Mouse (Mus musculus) inflammation-experienced regulatory T-cells, adult 6 months (primary cell): ENCODE data around the gene Gm49673. TPM values are rescaled to one million over a fixed set of nuclear protein-coding genes. Genes with fewer than 3 reads are reported as not detected.
"Not testable (repeated sequence)": the region's sequence is repeated elsewhere in the genome, so short reads cannot be mapped to it uniquely, and the experiment has no call there.

Source experiments
- ATAC-seq: one replicate; pipeline ENCODE4 v1.8.0; 2017
- polyA plus RNA-seq, 3 experiments: library from polyadenylated mRNA; unstranded; fragments of 100-300 nt; shearing (Covaris generic); gene quantifications; one replicate each; pipeline ENCODE4 v1.2.1; 2017

The Gm49673 gene
- polyA plus RNA-seq = under 1 TPM in 1 of 3 experiments, not detected in 2; 0.26 TPM

DNA sequence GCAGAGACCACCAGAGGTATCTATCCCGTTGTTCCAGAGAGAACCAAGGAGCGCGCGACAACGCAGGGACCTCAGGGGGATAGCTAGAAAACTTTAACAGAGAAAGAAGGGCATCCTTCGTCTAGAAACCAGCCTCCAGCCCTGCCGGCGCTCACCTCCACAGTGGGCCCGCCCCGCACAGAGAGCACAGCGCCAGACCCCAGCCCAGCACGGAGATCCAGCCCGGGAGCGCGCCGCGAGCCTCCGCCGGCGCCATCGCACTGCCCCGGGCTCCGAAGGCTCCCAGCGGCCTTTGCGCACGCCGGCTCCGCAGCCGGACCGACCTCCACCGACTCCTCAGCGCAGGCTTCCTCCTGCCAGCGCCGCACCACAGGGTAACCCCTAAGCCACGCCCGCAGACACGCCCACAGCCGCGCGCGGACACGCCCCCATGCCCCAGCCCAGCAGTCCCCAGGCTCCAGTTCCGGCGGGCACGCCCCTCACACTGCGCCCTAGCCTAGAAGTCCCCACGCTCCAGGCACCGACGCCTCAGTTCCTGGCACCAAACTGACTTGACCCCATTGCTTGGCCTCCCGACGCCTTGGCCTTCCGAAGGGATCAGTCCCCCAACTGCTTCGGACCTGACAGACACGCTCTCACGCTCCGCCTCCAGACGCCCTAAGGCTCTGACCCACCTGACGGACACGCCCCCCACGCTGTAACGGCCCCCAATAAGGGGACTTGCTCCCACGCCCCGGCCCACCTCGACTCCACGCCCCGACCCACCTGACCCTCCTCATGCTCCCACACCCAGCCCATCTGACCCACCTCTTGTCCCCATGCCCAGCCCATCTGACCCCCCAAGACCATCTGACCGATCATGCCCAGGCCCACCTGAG is at the start of gene Gm49673, which contains the start of gene Rnaset2a:
Gene Gm49673, minus strand, starts transcription at position 350 of the 878 bp plus-strand sequence.
Gene Rnaset2a, minus strand, starts transcription at position 659 of the 878 bp plus-strand sequence.
- ATAC-seq = peak; percentile 96

DNA sequence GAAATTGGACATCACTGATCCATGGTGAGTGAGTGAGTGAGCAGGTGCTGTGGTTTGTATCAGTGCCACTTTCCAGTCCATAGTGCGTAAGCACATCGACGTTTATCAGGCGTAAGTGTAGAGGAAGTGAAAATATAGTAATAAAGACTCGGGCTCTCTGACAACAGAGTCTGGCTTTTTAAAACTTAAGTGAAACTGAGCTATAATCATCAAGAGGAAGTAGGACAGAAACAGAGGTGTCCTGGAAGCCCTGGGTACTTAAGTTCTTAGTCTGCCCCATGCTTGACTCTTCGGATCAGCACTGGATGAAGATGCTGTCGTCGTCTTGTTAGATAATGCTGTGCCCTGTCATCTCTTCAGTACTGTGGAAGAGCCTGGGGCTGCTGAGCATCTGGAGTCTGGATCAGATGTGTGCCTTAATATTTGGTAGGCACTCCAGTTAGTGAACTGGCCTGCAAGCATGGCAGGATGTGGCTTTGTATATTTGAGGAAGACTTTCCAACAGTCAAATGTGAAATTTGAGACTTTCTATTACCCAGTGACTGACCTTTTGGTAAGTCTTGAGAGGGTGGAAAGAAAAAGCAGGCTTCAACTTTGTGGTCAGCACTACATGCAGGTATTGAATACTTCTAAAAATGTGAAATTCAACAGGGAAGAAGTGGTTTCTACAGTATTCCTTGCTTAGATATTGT is 48.2 kb upstream of the Gm49673 start:
- peak; percentile 73 for ATAC-seq

DNA sequence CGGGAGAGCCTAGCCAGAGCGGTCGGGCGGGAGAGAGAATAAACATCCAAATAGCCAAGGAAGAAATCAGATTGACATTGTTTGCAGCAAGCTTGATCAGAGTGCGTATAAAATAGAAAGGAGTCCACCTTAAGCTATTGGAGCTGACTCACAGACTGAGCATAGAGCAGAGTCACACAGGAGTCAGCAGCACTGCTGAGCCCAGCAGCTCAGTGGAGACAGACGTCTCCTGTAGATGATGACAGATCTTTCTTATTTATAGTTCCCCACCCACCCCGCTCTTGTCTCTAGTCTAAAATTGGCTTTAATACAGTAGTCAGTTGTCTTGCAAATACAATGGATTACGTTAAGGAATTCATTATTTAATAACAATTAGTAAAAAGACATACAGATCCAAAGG is 46.1 kb upstream of the Gm49673 start:
- ATAC-seq = no peak

DNA sequence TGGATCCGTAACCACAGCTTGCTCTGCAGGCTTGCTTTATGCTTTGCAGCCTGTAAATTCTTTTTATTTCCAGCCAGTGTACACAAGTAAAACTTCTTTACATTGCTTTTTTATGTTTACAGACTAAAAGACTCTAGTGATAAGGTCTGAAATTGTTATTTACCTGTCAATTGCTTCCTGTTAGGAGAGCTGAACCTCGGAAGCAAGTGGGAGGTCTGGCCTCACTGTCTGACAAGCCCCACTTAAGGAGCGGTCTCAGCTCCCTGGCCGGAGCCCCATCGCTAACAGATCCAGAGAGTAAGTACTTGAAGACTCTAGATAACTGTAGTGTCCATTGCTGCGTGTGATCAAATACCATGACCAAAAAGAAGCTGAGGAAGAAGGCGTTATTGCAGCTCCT is 36.6 kb upstream of the Gm49673 start:
- ATAC-seq = no peak

DNA sequence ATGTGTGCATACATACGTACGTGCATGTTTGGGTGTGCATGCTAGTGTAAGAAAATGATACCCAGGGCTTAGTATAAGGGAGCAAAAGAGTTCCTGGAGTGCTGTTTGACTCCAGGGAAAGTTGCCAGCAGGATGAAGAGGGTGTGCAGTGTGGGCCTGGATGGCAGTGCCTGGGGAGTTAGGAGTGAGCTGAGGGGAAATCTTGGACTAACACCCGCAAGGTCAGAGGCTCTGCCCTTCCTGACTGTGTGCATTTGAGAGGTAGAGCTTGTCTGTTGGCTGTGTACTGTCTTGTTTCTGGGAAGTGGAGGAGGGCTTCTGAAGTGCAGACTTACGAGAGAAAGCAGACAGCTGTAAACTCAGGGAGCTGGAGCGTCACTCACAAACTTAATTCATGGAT is 36.2 kb upstream of the Gm49673 start:
- ATAC-seq = no peak

DNA sequence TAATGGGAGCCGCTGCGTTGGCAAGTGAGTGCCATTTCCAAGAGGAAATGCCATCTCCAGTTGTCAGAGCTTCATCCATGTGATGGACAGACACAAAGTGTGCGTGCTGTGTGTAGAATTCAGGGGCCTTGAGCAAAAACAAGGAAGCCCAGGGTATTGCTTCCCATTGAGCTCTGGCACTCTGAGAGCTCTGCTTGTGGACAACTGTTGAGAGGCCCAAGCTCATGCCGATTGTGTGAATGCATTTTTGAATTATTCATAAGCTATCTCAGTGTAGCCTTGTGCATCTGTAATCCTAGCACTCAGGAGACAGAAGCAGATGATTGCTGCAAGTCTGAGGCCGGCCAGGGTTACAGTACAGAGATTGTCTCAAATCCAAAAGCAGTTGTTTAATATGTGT is 29.5 kb upstream of the Gm49673 start:
- ATAC-seq = no peak

DNA sequence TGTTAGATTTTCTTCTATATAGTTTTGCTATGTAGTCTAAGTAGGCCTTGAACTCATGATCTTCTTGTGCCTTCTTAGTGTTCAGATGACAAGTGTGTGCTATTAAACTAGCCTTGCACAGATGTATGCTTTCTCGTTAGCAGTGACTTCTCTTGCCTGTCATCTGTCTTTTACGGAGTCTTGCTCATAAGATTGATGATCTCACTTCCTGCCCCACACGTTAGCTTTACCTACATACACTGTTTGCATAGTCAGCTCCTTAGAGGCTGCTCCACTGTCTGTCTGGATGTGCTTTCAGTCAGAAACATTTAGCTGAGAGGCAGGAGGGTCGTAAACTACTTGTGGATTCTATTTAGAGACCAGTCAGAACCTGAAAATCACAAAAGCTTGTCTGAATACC is 23.5 kb upstream of the Gm49673 start:
- ATAC-seq = peak; percentile 87

DNA sequence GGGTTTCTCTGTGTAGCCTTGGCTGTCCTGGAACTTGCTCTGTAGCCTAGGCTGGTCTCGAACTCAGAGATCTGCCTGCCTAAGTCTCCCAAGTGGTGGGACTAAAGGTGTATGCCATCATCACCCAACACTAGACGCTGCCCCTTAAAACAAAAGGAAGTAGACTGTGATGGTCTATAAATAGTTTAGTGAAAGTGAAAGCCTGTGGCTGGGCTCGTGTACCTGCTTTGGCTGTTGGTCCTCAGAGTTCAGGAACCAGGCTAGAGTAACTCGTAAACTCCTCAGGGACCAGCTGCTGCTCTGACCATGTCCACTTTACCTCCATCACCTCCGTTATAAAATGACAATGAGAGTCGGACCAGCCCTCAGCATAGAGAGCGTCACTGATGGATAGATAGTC is 22.7 kb upstream of the Gm49673 start:
- peak; percentile 18 for ATAC-seq

DNA sequence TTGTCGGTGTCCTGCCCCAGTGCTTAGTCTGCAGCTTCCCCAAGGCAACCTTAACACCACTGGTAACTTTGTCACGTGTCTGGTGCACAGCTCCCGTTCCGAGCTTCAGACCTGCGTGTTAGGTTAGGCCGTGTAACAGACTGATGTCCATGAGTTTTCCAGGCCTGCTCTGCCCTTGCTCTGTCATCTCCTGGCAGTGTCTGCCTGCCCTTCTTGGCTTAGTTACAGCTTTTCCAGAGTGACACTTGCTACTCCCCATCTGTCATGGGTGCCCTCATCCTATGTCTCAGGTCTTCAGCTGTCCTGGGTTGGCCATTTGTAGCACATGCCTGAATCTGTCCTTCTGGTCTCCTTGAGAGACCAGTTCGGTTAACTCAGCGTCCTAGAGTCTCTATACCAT is 19.8 kb upstream of the Gm49673 start:
- ATAC-seq = not testable (repeated sequence)

DNA sequence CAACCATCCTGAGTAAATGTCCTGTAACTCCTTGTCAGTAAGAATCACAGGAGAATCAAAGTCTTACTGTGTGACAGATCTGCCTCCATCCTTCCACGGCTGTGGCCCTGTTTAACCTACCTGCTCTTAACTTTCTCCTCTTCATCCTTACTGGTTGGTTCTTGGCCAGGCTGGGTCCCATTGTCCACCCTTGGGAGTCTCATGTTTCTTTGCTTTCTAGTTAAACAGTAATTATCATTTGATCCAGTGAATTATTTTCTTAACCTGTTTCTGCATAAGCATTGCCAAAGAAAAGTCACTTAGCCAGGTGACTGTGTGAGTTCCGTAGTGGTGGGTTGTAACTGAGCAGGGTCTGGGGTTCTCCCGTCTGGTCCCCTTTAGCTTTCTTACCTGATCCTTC is 18.9 kb upstream of the Gm49673 start:
- not testable (repeated sequence) for ATAC-seq

DNA sequence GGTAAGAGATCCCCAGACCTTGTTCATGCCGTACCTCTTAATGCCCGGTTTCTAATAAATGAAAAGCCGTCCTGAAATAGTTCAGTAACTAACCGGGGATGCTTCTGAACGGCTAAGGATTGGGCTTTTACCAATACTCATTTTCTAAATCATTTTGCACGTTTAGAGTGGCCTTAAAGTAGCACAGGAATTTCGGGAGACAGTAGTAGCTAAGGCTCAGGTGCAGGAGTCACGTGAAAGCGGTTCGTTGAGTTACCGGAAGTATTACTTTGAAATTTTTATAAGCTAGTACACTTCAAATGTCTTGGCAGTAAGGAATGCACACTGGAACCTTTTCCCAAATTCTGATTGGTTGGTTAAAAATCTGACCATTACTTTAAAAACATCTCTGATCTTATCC is 18.4 kb upstream of the Gm49673 start:
- ATAC-seq = not testable (repeated sequence)

DNA sequence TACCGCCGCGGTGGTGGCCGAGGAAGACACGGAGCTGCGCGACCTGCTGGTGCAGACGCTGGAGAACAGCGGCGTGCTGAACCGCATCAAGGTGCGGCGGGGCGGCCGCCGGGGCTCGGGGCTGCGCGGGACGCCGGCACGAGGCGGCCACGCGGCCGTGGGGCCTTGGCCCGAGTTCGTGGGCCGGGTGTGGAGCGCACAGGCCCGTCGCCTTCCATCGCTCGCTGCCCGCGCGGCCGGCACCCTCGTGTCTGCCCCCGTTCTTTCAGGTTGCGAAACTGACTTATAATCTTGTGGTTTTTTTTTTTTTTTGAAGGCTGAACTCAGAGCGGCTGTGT is 18.0 kb upstream of the Gm49673 start:
- not testable (repeated sequence) for ATAC-seq

DNA sequence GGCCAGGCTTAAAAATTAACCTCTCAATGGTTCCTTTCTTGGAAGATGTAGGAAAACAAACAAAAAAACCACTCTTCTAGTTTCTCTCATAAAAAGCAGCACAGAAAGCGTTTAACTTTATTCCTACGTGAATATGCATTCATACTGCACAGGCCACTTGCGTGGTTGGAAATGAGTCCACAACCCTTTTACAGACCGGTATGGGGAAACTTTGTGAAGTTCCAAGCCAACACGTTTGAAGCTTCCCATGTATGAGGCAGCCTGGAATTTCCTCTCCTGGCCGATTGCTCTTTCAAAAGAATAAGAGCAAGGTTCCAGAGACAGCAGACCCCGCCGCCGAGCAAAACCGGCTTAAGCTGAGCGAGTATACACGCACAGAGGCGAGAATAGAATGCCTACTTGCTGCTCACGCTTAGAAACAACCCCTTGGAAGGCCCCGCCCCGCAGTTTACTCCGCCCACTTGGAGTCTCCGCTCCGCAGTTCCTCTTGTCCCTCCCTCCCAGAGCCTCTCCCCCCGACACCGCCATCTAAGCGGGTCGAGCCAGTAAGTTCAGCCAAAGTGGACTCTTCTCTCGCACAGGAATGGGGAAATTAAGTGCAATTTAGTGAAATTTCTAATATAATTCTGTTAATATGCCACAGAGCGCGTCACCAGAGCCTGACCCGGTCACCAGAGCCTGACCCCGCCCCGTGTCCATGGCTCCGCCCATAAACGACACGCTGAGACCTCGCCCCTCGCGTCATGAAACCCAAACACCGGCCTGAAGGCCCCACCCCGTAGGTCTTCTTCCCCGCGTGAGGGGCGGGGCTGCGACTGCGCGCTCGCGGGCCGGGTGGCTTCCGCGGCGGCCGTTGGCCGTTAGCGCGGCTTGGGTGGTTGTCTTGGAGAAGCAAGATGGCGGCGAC is 17.4 kb upstream of the Gm49673 start, which contains the start of gene Fgfr1op:
Gene Fgfr1op, plus strand, starts transcription at position 801 of the 907 bp plus-strand sequence.
- peak; percentile 84 for ATAC-seq

DNA sequence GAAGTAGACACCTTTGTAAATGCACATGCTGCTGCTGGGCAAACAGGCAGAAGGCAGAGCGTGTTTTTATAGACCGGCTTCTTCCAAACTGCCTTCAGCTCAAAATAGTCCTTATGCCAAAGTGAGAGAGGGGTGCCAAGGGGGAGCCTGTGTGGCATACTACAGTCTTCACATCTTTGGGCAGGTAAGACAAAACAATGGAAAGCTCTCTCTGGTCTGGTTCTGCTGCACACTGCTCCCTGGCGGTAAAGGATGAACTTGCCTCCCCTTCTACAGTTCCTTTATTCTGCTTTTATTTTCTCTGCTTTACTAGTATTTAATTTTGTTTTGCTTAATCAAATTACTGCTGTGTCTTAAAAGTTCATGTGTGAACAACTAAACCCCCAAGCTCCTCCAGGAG is 13.4 kb upstream of the Gm49673 start:
- peak; percentile 13 for ATAC-seq

DNA sequence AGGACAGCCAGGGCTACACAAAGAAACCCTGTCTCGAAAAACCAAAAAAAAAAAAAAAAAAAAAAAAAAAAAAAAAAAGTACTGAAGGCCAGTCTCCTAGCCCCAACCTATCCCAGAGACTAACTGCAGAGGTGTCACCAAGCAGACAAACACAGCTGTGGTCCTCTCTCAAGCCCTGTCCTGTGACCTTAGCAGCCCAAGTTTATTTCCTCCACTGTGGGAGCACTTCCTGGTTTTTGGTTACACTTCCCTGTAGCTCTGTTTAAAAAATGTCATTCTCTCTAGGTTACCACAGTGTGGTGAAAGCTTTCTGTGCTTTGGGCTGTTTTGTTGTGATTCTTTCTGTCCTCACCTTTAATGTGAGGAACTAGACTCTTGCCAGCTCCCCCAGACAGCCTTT is 11.0 kb upstream of the Gm49673 start:
- not testable (repeated sequence) for ATAC-seq

DNA sequence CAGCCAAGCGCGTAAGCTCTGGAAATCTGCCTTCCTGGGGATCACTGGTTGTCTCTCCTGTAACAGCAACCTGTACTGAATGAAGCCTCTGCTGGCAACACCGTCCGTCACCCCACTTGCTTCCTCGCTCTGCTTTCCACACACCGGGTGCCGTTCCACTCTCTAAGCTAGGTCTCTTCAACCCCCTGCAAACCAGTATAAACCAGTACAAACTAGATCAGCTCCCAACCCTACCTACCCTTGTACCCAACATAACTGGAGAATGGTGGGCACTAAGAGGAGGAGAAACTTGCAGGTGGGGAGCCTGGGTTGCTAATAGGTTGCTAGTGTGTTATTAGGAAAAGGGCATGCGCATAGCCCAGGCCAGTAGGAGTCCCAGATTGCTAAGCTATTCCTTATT is 8.4 kb upstream of the Gm49673 start:
- ATAC-seq = not testable (repeated sequence)

DNA sequence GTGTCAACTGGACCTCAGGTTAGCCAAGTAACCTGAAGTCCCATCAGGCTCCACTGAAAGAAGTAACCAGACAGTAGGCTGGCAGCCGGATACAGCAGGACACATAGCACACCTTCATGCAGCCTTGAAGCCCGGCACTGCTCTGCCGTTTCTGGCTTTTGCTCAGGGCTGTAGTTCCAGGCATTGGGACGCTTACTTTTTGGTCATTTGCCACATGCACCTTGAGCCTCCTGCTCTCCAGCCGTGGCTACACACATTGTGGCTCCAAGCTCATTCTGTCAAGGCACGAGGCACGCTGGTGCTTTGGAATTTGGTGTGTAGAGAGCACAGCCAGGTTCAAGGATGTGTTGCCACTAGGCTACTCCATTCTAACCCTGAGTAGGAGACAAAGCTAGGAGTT is 7.4 kb upstream of the Gm49673 start:
- not testable (repeated sequence) for ATAC-seq

DNA sequence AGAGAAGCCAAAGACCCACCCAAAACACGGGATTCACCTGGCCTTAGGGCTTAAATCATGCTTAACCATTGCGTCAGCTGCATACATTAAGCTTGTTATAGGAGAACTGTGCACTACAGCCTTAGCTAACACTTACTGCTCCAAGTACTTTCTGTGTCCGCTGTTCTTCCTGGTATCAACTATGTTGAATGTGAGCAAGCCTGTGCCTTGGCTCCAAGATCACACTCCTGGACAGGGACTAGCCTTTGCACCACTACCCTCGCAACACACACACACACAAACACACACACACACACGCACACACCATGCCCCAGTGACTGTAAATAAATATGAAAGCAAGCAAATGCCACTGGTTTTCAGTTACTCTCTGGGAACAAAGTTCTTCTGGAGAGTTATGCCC is 657 bp downstream of the Gm49673 start:
- ATAC-seq = not testable (repeated sequence)

DNA sequence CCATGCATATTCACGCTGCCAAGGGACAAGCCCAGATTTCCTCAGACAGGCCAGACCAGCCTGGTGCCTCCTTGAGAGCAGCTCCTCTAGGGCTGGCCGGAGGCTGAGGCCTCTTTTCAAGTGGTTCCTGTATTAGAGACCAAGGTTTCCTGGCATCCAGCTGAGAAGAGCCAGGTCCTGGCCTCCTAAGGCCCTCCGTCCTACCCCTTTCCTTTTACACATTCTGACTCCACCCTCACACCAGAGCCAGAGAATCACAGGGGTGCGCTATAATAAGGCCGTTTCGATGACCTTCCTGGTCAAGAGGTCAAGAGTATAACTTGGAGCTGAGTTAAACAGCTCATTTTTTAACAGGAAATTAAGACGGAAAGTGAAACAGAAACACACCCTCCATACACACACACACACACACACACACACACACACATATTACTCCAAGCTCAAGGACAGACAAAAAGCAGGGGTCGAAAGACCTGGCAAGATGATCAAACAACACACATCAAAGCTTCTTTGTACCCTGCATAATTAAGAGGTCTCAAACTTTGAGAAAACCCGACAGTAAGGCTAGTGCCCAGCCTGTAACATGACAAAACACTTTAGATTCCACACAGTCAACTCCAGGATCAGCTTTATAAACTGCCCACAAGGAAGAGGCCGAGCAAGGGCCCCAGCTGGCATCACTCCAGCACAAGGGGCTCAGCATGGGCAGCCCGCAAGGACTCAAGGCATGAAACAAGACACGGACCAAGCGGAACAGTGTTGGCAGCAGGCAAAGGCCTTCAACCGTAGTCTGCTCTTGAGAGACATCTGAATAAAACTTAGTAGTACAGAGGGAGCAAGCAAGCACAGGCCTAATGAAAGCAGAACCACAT is 3.5 kb downstream of the Gm49673 start:
- ATAC-seq = peak; percentile 6

DNA sequence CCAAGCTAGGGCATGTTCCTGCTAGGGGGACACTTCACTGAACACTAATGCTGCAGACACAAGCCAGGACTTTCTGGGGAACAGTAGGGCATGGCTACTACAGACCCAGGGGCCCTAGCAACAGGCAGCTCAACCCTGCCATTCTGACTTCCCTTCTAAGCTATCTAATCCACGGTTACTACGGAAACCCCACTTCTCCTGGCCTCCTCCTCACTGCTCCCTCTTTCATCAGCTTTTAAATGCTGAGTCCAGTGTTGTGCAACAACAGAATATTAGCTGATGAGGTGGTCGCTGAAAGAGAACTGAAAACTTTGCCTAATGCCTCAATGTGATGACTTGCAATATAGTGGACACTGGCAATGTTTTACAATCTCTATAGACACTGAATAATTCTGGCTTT is 7.4 kb downstream of the Gm49673 start:
- ATAC-seq = not testable (repeated sequence)

DNA sequence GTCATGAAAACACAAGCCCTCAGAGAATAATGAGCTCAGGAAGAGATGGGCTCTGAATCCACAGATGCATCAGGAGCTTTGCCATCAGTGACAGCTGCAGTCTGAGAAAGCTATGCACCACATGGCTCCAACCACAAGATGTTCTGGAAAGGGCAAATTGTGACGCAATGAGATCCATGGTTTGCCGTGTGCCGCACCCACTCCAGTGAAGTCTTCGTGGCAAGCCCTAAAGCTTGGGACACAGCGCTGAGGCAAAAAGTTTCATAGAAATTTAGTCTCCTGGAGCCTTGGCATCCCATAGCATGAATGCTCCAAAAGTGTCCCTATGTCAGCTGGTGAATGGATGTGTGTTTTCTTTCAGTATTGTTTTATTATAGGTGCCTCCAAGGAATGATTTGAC is 9.5 kb downstream of the Gm49673 start:
- ATAC-seq = not testable (repeated sequence)

DNA sequence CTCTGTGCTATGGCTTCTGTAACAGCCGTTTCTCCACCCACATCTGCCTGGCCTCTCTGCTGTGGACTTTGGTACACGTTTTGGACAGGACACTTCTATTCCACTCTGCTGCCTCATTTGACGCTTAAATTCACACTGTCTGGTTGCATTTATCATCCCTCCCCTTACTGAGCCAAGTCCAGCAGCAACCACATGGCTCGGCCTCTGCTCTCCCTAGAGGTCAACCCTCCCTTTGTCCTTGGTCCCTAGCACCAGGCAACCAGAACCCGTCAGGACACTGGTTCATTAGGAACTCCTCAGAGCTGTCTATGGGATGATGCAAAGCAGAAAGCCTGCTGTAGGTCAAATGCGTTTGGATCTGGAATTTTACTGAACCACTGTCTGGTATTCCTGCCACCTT is 16.7 kb downstream of the Gm49673 start:
- ATAC-seq = not testable (repeated sequence)
